Mouse (Mus musculus) liver, adult 2 months (tissue): ENCODE measurements around the gene Ahdc1.

Experiments
- CTCF ChIP-seq: fragments of 200-500 bp; IDR thresholded peaks from 2 replicates; pipeline ENCODE4 v1.5.1; 2011; ENCODE audit warnings: low read depth, low read length, control low read depth
- POLR2A ChIP-seq: fragments of 200-500 bp; IDR thresholded peaks from 2 replicates; pipeline ENCODE4 v1.6.1; 2011; ENCODE audit warnings: low read length, control low read depth; ENCODE audit not compliant: insufficient read depth; ENCODE audit errors: extremely low read depth

DNA sequence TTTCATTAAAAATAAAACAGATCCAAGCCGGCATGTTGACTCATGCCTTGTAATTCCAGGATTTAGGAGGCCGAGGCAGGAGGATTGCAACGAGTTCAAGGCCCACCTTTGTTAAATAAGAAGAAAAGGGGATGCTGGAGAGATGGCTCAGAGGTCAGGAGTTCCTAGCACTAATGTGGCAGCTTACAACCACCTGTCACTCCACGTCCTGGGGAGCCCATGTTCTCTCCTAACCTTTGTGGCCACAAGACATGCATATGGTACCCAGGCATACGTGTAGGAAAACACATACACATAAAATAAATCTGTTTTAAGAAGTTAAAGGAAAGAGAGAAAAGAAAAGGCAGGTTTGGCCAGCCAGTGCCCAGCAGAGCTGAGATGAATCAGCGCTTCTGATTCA lies 82.0 kb downstream of the Ahdc1 start:
- TF ChIP-seq CTCF: no peak
- TF ChIP-seq POLR2A: no peak
